Mouse (Mus musculus): Measurements from ENCODE around the gene Olfr771.
"Not testable (repeated sequence)": the region's sequence is repeated elsewhere in the genome, so short reads cannot be mapped to it uniquely, and the experiment has no call there.

The Olfr771 gene

GRCm38 (mm10) chr10:129164651-129165050, at the start of gene Olfr771:
Gene Olfr771, minus strand, starts transcription at chr10:129164751.
- no peak for DNase-seq (ENCODE audit: extremely low spot score, low spot score)

- DNase-seq (ENCODE audit: extremely low spot score, low spot score), result not testable (repeated sequence)
Observed at GRCm38 (mm10) chr10:129187319-129187718, 22.8 kb upstream of the Olfr771 start, which contains the start of gene Olfr773. Gene Olfr773, minus strand, starts transcription at chr10:129187419.

- DNase-seq (ENCODE audit: extremely low spot score, low spot score), result not testable (repeated sequence)
Observed at GRCm38 (mm10) chr10:129177821-129178220, 13.3 kb upstream of the Olfr771 start, which contains the start of gene Olfr772. Gene Olfr772, minus strand, starts transcription at chr10:129177921.

GRCm38 (mm10) chr10:129138898-129139297, 25.7 kb downstream of the Olfr771 start, which contains the start of gene Olfr770:
Gene Olfr770, minus strand, starts transcription at chr10:129138998.
- DNase-seq (ENCODE audit: extremely low spot score, low spot score), result no peak

- DNase-seq (ENCODE audit: extremely low spot score, low spot score), result no peak
Observed at GRCm38 (mm10) chr10:129117761-129118160, 46.8 kb downstream of the Olfr771 start, which contains the start of gene Olfr769. Gene Olfr769, minus strand, starts transcription at chr10:129117861.

- DNase-seq (ENCODE audit: extremely low spot score, low spot score), result no peak
Observed at GRCm38 (mm10) chr10:129115146-129115545, 49.4 kb downstream of the Olfr771 start.

Data from neural tube, embryonic 10.5 days (tissue).